Mouse (Mus musculus) stomach, embryonic 16.5 days (tissue): ENCODE measurements around the gene Trappc11. TPM values are rescaled to one million over a fixed set of nuclear protein-coding genes. Genes with fewer than 3 reads are reported as not detected.

Experiments
- ATAC-seq: fragments of 200-750 bp; cut with Nextera tagmentation; 2 replicates; pipeline ENCODE4 v1.8.0; 2017; ENCODE audit warnings: moderate number of reproducible peaks, moderate TSS enrichment; ENCODE audit not compliant: insufficient read depth, low FRiP score
- H3K27ac ChIP-seq: fragments of 300-500 bp; sonication (generic); 2 replicates; pipeline ENCODE4 v1.5.1; 2014; ENCODE audit warnings: low read length
- H3K27me3 ChIP-seq: fragments of 300-500 bp; sonication (generic); 2 replicates; pipeline ENCODE4 v1.6.1; 2014; ENCODE audit warnings: low read length, control low read depth, mixed read lengths; ENCODE audit not compliant: control insufficient read depth, insufficient read depth
- H3K36me3 ChIP-seq: fragments of 300-500 bp; sonication (generic); 2 replicates; pipeline ENCODE4 v1.6.1; 2014; ENCODE audit warnings: low read length; ENCODE audit not compliant: control insufficient read depth, insufficient read depth
- H3K4me1 ChIP-seq: fragments of 300-500 bp; sonication (generic); 2 replicates; pipeline ENCODE4 v1.6.1; 2014; ENCODE audit warnings: low read length, control low read depth, mixed read lengths; ENCODE audit not compliant: control insufficient read depth, insufficient read depth
- H3K4me2 ChIP-seq: fragments of 300-500 bp; sonication (generic); 2 replicates; pipeline ENCODE4 v1.6.1; 2014; ENCODE audit warnings: low read depth, low read length, mixed read lengths
- H3K4me3 ChIP-seq: fragments of 300-500 bp; sonication (generic); replicated peaks from 2 replicates; pipeline ENCODE4 v1.5.1; 2014; ENCODE audit warnings: mild to moderate bottlenecking, low read length
- H3K9ac ChIP-seq: fragments of 300-500 bp; sonication (generic); 2 replicates; pipeline ENCODE4 v1.6.1; 2014; ENCODE audit warnings: low read length
- H3K9me3 ChIP-seq: fragments of 300-500 bp; sonication (generic); replicated peaks from 2 replicates; pipeline ENCODE4 v1.6.1; 2016; ENCODE audit warnings: low read length, control low read depth; ENCODE audit not compliant: control insufficient read depth
- WGBS: fragments of 180-500 bp; shearing (Covaris S2); extraction: QIAGEN DNeasy Blood & Tissue Kit; methylation state at CpG from one replicate; pipeline ENCODE4 v1.1.7; 2014; 5-methylcytosine and 5-hydroxymethylcytosine counted together
- polyA plus RNA-seq: library from polyadenylated mRNA; unstranded; fragments of >200 nt; fragmentation: Nextera tagmentation; extraction: Ambion mirVana; gene quantifications from 2 replicates; pipeline ENCODE4 v1.2.1, GENCODE M21; 2015

The Trappc11 gene
- polyA plus RNA-seq = 30.0 and 30.5 TPM in 2 replicates

GRCm38 (mm10) chr8:47533344-47534125 lies at the start of gene Trappc11, which contains the start of gene Rwdd4a:
Gene Trappc11, minus strand, starts transcription at chr8:47533470.
Gene Rwdd4a, plus strand, starts transcription at chr8:47533664.
- peak; percentile 99 for ATAC-seq

GRCm38 (mm10) chr8:47581454-47581853 lies 48.2 kb upstream of the Trappc11 start:
- H3K4me2 ChIP-seq = no peak overlapping the region
- no peaks in the 10 kb centered on the region for H3K9me3 ChIP-seq
- H3K27ac ChIP-seq = no peak overlapping the region
- no peaks in the 10 kb centered on the region for H3K4me1 ChIP-seq
- ATAC-seq = no peak
- no peaks in the 10 kb centered on the region for H3K27me3 ChIP-seq
- 85% methylated on average over 7 of the region's 7 CpGs for WGBS
- no peak overlapping the region for H3K9ac ChIP-seq
- no peak overlapping the region for H3K4me3 ChIP-seq
- H3K36me3 ChIP-seq = no peaks in the 10 kb centered on the region

More at GRCm38 (mm10) chr8:47533344-47534125, at the start of gene Trappc11, which contains the start of gene Rwdd4a:
- no peaks in the 10 kb centered on the region for H3K27me3 ChIP-seq
- H3K9ac ChIP-seq = peak within 1 kb of the TSS; percentile 91
- H3K4me3 ChIP-seq = peak within 1 kb of the TSS; percentile 77
- H3K27ac ChIP-seq = peak within 1 kb of the TSS; percentile 72
- WGBS = under 1% methylated on average over 65 of the region's 65 CpGs
- H3K4me1 ChIP-seq = peaks cover 15% of the 10 kb centered on the region
- no peaks in the 10 kb centered on the region for H3K9me3 ChIP-seq
- 0 out of 2 replicates have a peak, but pooled peaks cover 4% of the 10 kb centered on the region for H3K36me3 ChIP-seq
- H3K4me2 ChIP-seq = peak within 1 kb of the TSS; percentile 77

- no peak overlapping the region for H3K4me3 ChIP-seq
- 84% methylated on average over 7 of the region's 7 CpGs for WGBS
- H3K4me1 ChIP-seq = no peaks in the 10 kb centered on the region
- H3K27ac ChIP-seq = no peak overlapping the region
- H3K4me2 ChIP-seq = no peak overlapping the region
- 0 out of 2 replicates have a peak, but pooled peaks cover 2% of the 10 kb centered on the region for H3K9me3 ChIP-seq
- no peaks in the 10 kb centered on the region for H3K36me3 ChIP-seq
- no peaks in the 10 kb centered on the region for H3K27me3 ChIP-seq
- no peak for ATAC-seq
- H3K9ac ChIP-seq = no peak overlapping the region
These were observed 40.2 kb upstream of the Trappc11 start for GRCm38 (mm10) chr8:47573482-47573881.

GRCm38 (mm10) chr8:47570161-47570560 lies 36.9 kb upstream of the Trappc11 start:
- Histone ChIP-seq H3K4me2 (no peak overlapping the region), H3K9me3 (no peaks in the 10 kb centered on the region), H3K4me3 (no peak overlapping the region), H3K27me3 (no peaks in the 10 kb centered on the region), H3K36me3 (no peaks in the 10 kb centered on the region), H3K9ac (no peak overlapping the region), H3K4me1 (no peaks in the 10 kb centered on the region), H3K27ac (no peak overlapping the region)
- WGBS = 89% methylated on average over 6 of the region's 6 CpGs
- no peak for ATAC-seq

- no peak overlapping the region for H3K9ac ChIP-seq
- H3K4me3 ChIP-seq = no peak overlapping the region
- H3K36me3 ChIP-seq = no peaks in the 10 kb centered on the region
- H3K4me2 ChIP-seq = no peak overlapping the region
- H3K27ac ChIP-seq = no peak overlapping the region
- H3K9me3 ChIP-seq = no peaks in the 10 kb centered on the region
- WGBS = 54% methylated on average over 5 of the region's 5 CpGs
- H3K27me3 ChIP-seq = no peaks in the 10 kb centered on the region
- H3K4me1 ChIP-seq = no peaks in the 10 kb centered on the region
- ATAC-seq = no peak
These were observed 34.8 kb upstream of the Trappc11 start for GRCm38 (mm10) chr8:47568098-47568497.

- no peaks in the 10 kb centered on the region for H3K4me1 ChIP-seq
- H3K27ac ChIP-seq = no peak overlapping the region
- H3K36me3 ChIP-seq = no peaks in the 10 kb centered on the region
- H3K4me3 ChIP-seq = no peak overlapping the region
- H3K27me3 ChIP-seq = no peaks in the 10 kb centered on the region
- no peaks in the 10 kb centered on the region for H3K9me3 ChIP-seq
- WGBS = 89% methylated on average over 6 of the region's 6 CpGs
- H3K9ac ChIP-seq = no peak overlapping the region
- H3K4me2 ChIP-seq = no peak overlapping the region
- ATAC-seq = no peak
These were observed 33.3 kb upstream of the Trappc11 start for GRCm38 (mm10) chr8:47566551-47566950.

GRCm38 (mm10) chr8:47560801-47561200 lies 27.5 kb upstream of the Trappc11 start:
- WGBS = 90% methylated on average over 7 of the region's 7 CpGs
- no peak overlapping the region for H3K4me2 ChIP-seq

GRCm38 (mm10) chr8:47558274-47558673 lies 25.0 kb upstream of the Trappc11 start:
- ATAC-seq = no peak
- no peaks in the 10 kb centered on the region for H3K27me3 ChIP-seq
- H3K27ac ChIP-seq = no peak overlapping the region
- no peaks in the 10 kb centered on the region for H3K36me3 ChIP-seq
- no peaks in the 10 kb centered on the region for H3K4me1 ChIP-seq
- H3K4me3 ChIP-seq = no peak overlapping the region
- 20% methylated on average over 7 of the region's 7 CpGs for WGBS
- H3K4me2 ChIP-seq = no peak overlapping the region
- no peaks in the 10 kb centered on the region for H3K9me3 ChIP-seq
- no peak overlapping the region for H3K9ac ChIP-seq

More at GRCm38 (mm10) chr8:47560801-47561200, 27.5 kb upstream of the Trappc11 start:
- Histone ChIP-seq H3K4me3 (no peak overlapping the region), H3K9ac (no peak overlapping the region), H3K9me3 (no peaks in the 10 kb centered on the region), H3K4me1 (no peaks in the 10 kb centered on the region), H3K27me3 (no peaks in the 10 kb centered on the region), H3K27ac (no peak overlapping the region), H3K36me3 (no peaks in the 10 kb centered on the region)
- ATAC-seq = no peak

GRCm38 (mm10) chr8:47556446-47556845 lies 23.2 kb upstream of the Trappc11 start:
- no peak overlapping the region for H3K4me3 ChIP-seq
- ATAC-seq = no peak
- H3K9ac ChIP-seq = no peak overlapping the region
- no peaks in the 10 kb centered on the region for H3K9me3 ChIP-seq
- no peaks in the 10 kb centered on the region for H3K4me1 ChIP-seq
- 84% methylated on average over 7 of the region's 7 CpGs for WGBS
- H3K27me3 ChIP-seq = no peaks in the 10 kb centered on the region
- no peak overlapping the region for H3K4me2 ChIP-seq
- H3K36me3 ChIP-seq = peaks cover 4% of the 10 kb centered on the region; the same call in 1 of the 2 replicates
- no peak overlapping the region for H3K27ac ChIP-seq
